Mouse (Mus musculus) forebrain, embryonic 10.5 days (tissue): ENCODE measurements around the gene F2rl2. TPM values are rescaled to one million over a fixed set of nuclear protein-coding genes. Genes with fewer than 3 reads are reported as not detected.

Experiments used
- DNase-seq: peaks from one replicate; pipeline ENCODE4 v3.0.0-alpha.2; 2017; ENCODE audit warnings: low spot score; ENCODE audit errors: extremely low spot score
- H3K27ac ChIP-seq: fragments of 300-500 bp; sonication (generic); 2 replicates; pipeline ENCODE4 v1.5.1; 2016; ENCODE audit warnings: mild to moderate bottlenecking
- H3K27me3 ChIP-seq: fragments of 300-500 bp; sonication (generic); 2 replicates; pipeline ENCODE4 v1.6.1; 2016; ENCODE audit warnings: mild to moderate bottlenecking; ENCODE audit not compliant: poor library complexity, severe bottlenecking
- H3K36me3 ChIP-seq: fragments of 300-500 bp; sonication (generic); replicated peaks from 2 replicates; pipeline ENCODE4 v1.6.1; 2016; ENCODE audit warnings: mild to moderate bottlenecking, moderate library complexity
- H3K4me1 ChIP-seq: fragments of 300-500 bp; sonication (generic); 2 replicates; pipeline ENCODE4 v1.6.1; 2016
- H3K4me3 ChIP-seq: fragments of 300-500 bp; sonication (generic); 2 replicates; pipeline ENCODE4 v1.5.1; 2016; ENCODE audit warnings: mild to moderate bottlenecking, moderate library complexity
- H3K9me3 ChIP-seq: fragments of 300-500 bp; sonication (generic); 2 replicates; pipeline ENCODE4 v1.6.1; 2016; ENCODE audit warnings: mild to moderate bottlenecking, moderate library complexity
- WGBS: fragments of 180-500 bp; shearing (Covaris S2); methylation state at CpG from one replicate; pipeline ENCODE4 v1.1.7; 2016; 5-methylcytosine and 5-hydroxymethylcytosine counted together
- polyA plus RNA-seq: library from polyadenylated mRNA; unstranded; fragments of >200 nt; fragmentation: Nextera tagmentation; extraction: Ambion mirVana; gene quantifications from 2 replicates; pipeline ENCODE4 v1.2.1, GENCODE M21; 2016

F2rl2 gene
- polyA plus RNA-seq, 1 experiment from 2014 or later, result 2.2 TPM

- Histone ChIP-seq H3K4me1 (no peaks in the 10 kb centered on the region), H3K27me3 (no peaks in the 10 kb centered on the region), H3K27ac (no peak overlapping the region), H3K9me3 (no peaks in the 10 kb centered on the region), H3K4me3 (no peak overlapping the region), H3K36me3 (peaks cover 8% of the 10 kb centered on the region; the same call in 1 of the 2 replicates)
- 90% methylated on average over 11 of the region's 11 CpGs for WGBS
- no peak for DNase-seq
These were observed 50.9 kb downstream of the F2rl2 start for GRCm38 (mm10) chr13:95747541-95747940.

Other genes with a start within 250 kb of the F2rl2 start
- not detected in 2 replicates for gene S100z, start 218.1 kb upstream of the F2rl2 start, polyA plus RNA-seq
- gene F2rl1, start 171.6 kb upstream of the F2rl2 start, polyA plus RNA-seq, result 0.16 TPM in 1 of 2 replicates, not detected in the other
- gene F2r, start 78.4 kb upstream of the F2rl2 start, polyA plus RNA-seq, result 106 and 110 TPM in 2 replicates
- gene Iqgap2, start 195.1 kb downstream of the F2rl2 start, polyA plus RNA-seq, result 13.6 and 14.0 TPM in 2 replicates